Mouse (Mus musculus) myocyte (in vitro differentiated cells): ENCODE data around the gene Nol3. TPM values are rescaled to one million over a fixed set of nuclear protein-coding genes. Genes with fewer than 3 reads are reported as not detected.

Experiments
- H3K27me3 ChIP-seq: one replicate; pipeline ENCODE4 v1.6.1; 2011; ENCODE audit not compliant: control insufficient read depth, insufficient read depth, insufficient read length
- H3K36me3 ChIP-seq: one replicate; pipeline ENCODE4 v1.6.1; 2011; ENCODE audit not compliant: control insufficient read depth, insufficient read depth
- H3K4me2 ChIP-seq: one replicate; pipeline ENCODE4 v1.6.1; 2011; ENCODE audit warnings: low read depth, control low read depth
- H3K4me3 ChIP-seq: one replicate; pipeline ENCODE4 v1.5.1; 2011; ENCODE audit warnings: mild to moderate bottlenecking, control low read depth, moderate library complexity
- H3K79me2 ChIP-seq: one replicate; pipeline ENCODE4 v1.6.1; 2011; ENCODE audit not compliant: control insufficient read depth, insufficient read depth
- H3ac ChIP-seq: one replicate; pipeline ENCODE4 v1.6.1; 2011; ENCODE audit not compliant: control insufficient read depth, insufficient read length
- CEBPB ChIP-seq: IDR thresholded peaks from 2 replicates; pipeline ENCODE4 v1.6.1; 2011; ENCODE audit warnings: mild to moderate bottlenecking, moderate library complexity; ENCODE audit not compliant: poor library complexity, insufficient read depth, severe bottlenecking
- E2F4 ChIP-seq: IDR thresholded peaks from one replicate; pipeline ENCODE4 v1.6.1; 2011; ENCODE audit warnings: mild to moderate bottlenecking, control low read depth, moderate library complexity; ENCODE audit not compliant: insufficient read depth
- MAX ChIP-seq: IDR thresholded peaks from one replicate; pipeline ENCODE4 v1.6.1; 2011; ENCODE audit warnings: low read depth, mild to moderate bottlenecking, control low read depth
- MYOD1 ChIP-seq, 3 experiments: IDR thresholded peaks; one replicate each; pipeline ENCODE4 v1.6.1; 2011; ENCODE audit warnings: control low read depth in 2 of 3, low read depth in 2 of 3, mild to moderate bottlenecking in 2 of 3, moderate library complexity in 1 of 3; ENCODE audit not compliant: insufficient read length in 2 of 3, control insufficient read depth in 1 of 3
- MYOG ChIP-seq, 3 experiments: IDR thresholded peaks; one replicate each; pipeline ENCODE4 v1.6.1; 2011; ENCODE audit warnings: control low read depth in 2 of 3, low read depth in 2 of 3, mild to moderate bottlenecking in 2 of 3; ENCODE audit not compliant: insufficient read length in 2 of 3, control insufficient read depth in 1 of 3, insufficient read depth in 1 of 3
- POLR2A ChIP-seq: IDR thresholded peaks from one replicate; pipeline ENCODE4 v1.6.1; 2011; ENCODE audit warnings: low read depth, mild to moderate bottlenecking, control low read depth, moderate library complexity; ENCODE audit not compliant: insufficient read length
- POLR2AphosphoS2 ChIP-seq: IDR thresholded peaks from one replicate; pipeline ENCODE4 v1.6.1; 2011; ENCODE audit warnings: low read depth, control low read depth; ENCODE audit not compliant: insufficient read length
- REST ChIP-seq: IDR thresholded peaks from one replicate; pipeline ENCODE4 v1.6.1; 2011; ENCODE audit warnings: mild to moderate bottlenecking, control low read depth, moderate library complexity; ENCODE audit not compliant: insufficient read depth, insufficient read length
- SRF ChIP-seq: IDR thresholded peaks from one replicate; pipeline ENCODE4 v1.6.1; 2011; ENCODE audit warnings: low read depth; ENCODE audit not compliant: control insufficient read depth, insufficient read length
- TCF12 ChIP-seq: IDR thresholded peaks from one replicate; pipeline ENCODE4 v1.6.1; 2011; ENCODE audit warnings: mild to moderate bottlenecking, control low read depth; ENCODE audit not compliant: poor library complexity, insufficient read depth, severe bottlenecking
- TCF3 ChIP-seq: IDR thresholded peaks from one replicate; pipeline ENCODE4 v1.6.1; 2011; ENCODE audit warnings: low read depth, control low read depth; ENCODE audit not compliant: insufficient read length
- USF1 ChIP-seq: IDR thresholded peaks from one replicate; pipeline ENCODE4 v1.6.1; 2011; ENCODE audit warnings: low read depth, mild to moderate bottlenecking, control low read depth, moderate library complexity
- polyA plus RNA-seq: library from polyadenylated mRNA; unstranded; fragments of >200 nt; fragmentation: generic; extraction: Trizol; gene quantifications from one replicate; pipeline ENCODE4 v1.2.1, GENCODE M21; 2012; ENCODE audit warnings: missing spikeins

Gene Nol3
- polyA plus RNA-seq, 1 experiment: 23.2 TPM

DNA sequence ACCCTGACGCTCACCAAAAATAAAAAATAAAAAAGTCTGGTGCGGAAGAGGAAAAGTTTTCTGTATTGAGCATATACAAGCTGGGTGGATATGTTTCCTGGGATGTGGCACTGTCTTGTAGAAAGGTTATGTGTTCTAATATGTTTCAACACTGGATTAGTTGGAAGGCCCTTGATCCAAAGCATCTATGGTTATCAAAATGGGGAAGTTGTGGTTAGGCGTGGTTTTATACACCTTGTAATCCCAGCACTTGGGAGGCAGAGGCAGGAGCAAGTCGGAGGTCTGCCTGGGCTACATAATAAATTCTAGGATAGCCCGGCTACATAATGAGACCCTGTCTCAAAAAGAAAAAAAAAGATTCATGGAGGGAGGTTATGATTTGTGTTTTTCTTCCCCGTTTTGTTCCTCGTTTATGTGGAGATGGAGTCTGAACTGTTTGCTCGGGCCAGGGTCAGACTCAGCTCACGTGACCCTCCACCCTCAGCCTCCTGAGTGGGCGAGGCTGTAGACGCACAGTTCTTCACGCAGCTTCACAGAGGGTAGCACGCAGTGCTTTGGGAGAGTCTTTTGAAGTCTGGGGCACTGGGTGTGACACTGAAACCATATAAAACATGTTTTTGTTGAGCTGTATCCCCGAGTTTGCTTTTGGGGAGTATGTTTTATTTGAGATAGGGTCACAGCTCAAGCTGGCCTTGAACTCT lies 38.3 kb upstream of the Nol3 start:
- peaks cover 19% of the 10 kb centered on the region for H3K36me3 ChIP-seq
- H3ac ChIP-seq: no peak overlapping the region
- TF ChIP-seq CEBPB (no peak), MYOD1 (IDR thresholded peaks at IDR 0.05; ENCODE audit: control insufficient read depth in 1 of 3, insufficient read length in 2 of 3, low read depth in 2 of 3) (no peak), REST (no peak), E2F4 (no peak), SRF (no peak), MAX (no peak), TCF3 (no peak), POLR2AphosphoS2 (no peak), POLR2A (no peak), MYOG (IDR thresholded peaks at IDR 0.05; ENCODE audit: control insufficient read depth in 1 of 3, insufficient read depth in 1 of 3, insufficient read length in 2 of 3, low read depth in 2 of 3) (no peak), TCF12 (no peak), USF1 (no peak)
- no peaks in the 10 kb centered on the region for H3K27me3 ChIP-seq
- no peak overlapping the region for H3K4me2 ChIP-seq
- no peak overlapping the region for H3K4me3 ChIP-seq
- H3K79me2 ChIP-seq: no peaks in the 10 kb centered on the region

DNA sequence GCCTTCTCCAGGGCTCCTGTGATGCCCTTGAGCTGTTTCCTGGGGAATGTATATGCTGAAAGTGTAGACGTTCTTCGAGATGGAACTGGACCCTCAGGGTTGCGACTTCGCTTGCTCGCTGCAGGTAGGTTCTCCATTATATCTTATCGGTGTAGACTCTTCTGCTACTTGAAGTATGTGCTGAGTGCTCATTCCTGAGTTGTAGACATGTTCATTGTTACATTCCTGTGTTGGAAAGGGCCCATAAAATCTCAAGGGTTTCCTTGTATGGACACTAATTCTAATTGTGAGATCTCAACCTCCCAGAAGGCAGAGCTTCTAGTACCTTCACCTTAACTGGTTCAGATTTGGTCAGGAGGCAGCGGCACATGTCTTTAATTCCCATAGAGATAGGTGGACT lies 34.9 kb upstream of the Nol3 start:
- no peak overlapping the region for H3ac ChIP-seq
- no peak overlapping the region for H3K4me2 ChIP-seq
- no peak for TF ChIP-seq TCF12
- TF ChIP-seq SRF: no peak
- TF ChIP-seq MYOD1 (IDR thresholded peaks at IDR 0.05; ENCODE audit: control insufficient read depth in 1 of 3, insufficient read length in 2 of 3, low read depth in 2 of 3): no peak
- no peak for TF ChIP-seq E2F4
- no peak for TF ChIP-seq TCF3
- TF ChIP-seq POLR2A: no peak
- no peak for TF ChIP-seq MYOG (IDR thresholded peaks at IDR 0.05; ENCODE audit: control insufficient read depth in 1 of 3, insufficient read depth in 1 of 3, insufficient read length in 2 of 3, low read depth in 2 of 3)
- no peak for TF ChIP-seq POLR2AphosphoS2
- no peak for TF ChIP-seq REST
- no peak for TF ChIP-seq USF1
- TF ChIP-seq CEBPB: no peak
- TF ChIP-seq MAX: no peak
- no peak overlapping the region for H3K4me3 ChIP-seq
- H3K27me3 ChIP-seq: no peaks in the 10 kb centered on the region
- no peaks in the 10 kb centered on the region for H3K79me2 ChIP-seq
- peaks cover 23% of the 10 kb centered on the region for H3K36me3 ChIP-seq

DNA sequence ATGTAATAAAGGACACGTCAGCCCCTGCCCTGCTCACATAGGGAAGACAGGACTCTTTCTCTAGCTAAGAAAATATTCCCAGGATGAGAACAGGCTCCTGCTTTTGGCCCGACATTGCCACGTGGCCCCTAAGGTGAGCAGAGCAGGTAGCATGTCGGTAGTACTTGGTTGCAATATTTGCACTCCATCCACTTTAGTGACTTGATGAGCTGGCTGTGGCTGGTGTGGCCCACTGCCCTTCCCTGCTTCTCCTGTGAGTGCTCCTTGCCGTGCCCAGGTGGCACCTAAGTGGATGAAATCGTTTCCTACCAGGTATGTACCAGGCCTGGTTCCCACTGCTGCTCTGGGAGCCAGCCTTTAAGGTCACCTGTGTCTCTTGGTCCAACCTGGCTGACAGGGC lies 24.0 kb upstream of the Nol3 start:
- no peak overlapping the region for H3K4me3 ChIP-seq
- no peak for TF ChIP-seq MYOD1 (IDR thresholded peaks at IDR 0.05; ENCODE audit: control insufficient read depth in 1 of 3, insufficient read length in 2 of 3, low read depth in 2 of 3)
- TF ChIP-seq E2F4: no peak
- no peak for TF ChIP-seq REST
- no peak for TF ChIP-seq POLR2A
- TF ChIP-seq SRF: no peak
- TF ChIP-seq POLR2AphosphoS2: no peak
- TF ChIP-seq USF1: no peak
- TF ChIP-seq MAX: no peak
- H3ac ChIP-seq: no peak overlapping the region
- peaks cover 20% of the 10 kb centered on the region for H3K36me3 ChIP-seq
- no peaks in the 10 kb centered on the region for H3K27me3 ChIP-seq
- H3K4me2 ChIP-seq: no peak overlapping the region
- H3K79me2 ChIP-seq: no peaks in the 10 kb centered on the region

DNA sequence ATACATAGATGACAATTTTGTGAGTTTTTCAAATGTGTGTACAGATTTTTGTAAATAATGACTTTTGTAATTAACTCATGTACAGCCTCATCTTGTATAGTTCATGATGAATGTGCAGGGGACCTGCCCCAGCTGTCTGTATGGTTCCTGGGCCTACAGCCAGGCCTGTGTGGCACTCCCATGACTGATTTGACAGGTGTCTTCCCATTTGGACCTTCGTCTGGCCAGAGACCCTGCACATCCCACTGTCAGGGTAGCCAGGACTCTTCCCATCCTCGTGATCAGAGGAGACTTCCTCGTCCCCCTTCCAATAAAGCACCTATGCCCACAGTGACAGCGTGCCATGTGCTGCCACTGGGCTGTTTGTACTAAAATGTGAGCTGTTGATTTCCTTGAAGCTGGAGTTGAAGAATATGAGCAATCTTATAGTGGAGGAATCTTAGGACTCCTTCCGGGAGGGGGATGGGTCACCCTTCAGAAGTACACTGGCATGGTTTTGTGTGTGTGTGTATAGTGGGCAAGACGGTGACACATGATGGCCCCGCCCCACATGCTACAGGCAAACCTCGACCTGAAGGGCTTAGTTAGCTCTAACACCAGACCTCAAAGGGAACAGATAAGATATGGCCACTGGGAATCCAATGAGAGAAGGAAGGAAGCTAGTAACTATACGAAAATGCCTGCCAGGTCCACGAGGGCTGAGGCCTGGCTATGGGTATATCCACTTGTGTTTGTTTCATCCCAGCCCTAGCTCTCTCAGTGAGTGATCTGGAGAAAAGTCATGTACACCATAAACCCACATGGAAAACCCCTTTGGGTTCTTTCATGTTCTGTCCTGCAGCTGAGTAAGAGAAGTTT lies 23.0 kb upstream of the Nol3 start:
- no peaks in the 10 kb centered on the region for H3K27me3 ChIP-seq
- H3K4me2 ChIP-seq: peak overlapping the region; percentile 49
- no peak overlapping the region for H3ac ChIP-seq
- H3K4me3 ChIP-seq: no peak overlapping the region
- TF ChIP-seq MYOD1 (IDR thresholded peaks at IDR 0.05; ENCODE audit: control insufficient read depth in 1 of 3, insufficient read length in 2 of 3, low read depth in 2 of 3) (peak in 2 of 3 experiments; percentile 64 to 69), REST (no peak), POLR2AphosphoS2 (peak; percentile 35), MAX (no peak), MYOG (IDR thresholded peaks at IDR 0.05; ENCODE audit: control insufficient read depth in 1 of 3, insufficient read depth in 1 of 3, insufficient read length in 2 of 3, low read depth in 2 of 3) (peak in 1 of 3 experiments; percentile 20), E2F4 (no peak), USF1 (no peak), SRF (no peak), TCF3 (no peak)
- no peaks in the 10 kb centered on the region for H3K79me2 ChIP-seq
- H3K36me3 ChIP-seq: peaks cover 20% of the 10 kb centered on the region
